Mouse (Mus musculus) neural tube, embryonic 15.5 days (tissue): ENCODE data around the gene Zfp740. TPM values are rescaled to one million over a fixed set of nuclear protein-coding genes. Genes with fewer than 3 reads are reported as not detected.

Experiments
- ATAC-seq: fragments of 200-750 bp; cut with Nextera tagmentation; 2 replicates; pipeline ENCODE4 v1.8.0; 2017; ENCODE audit warnings: mild to moderate bottlenecking, moderate TSS enrichment, moderate library complexity; ENCODE audit not compliant: low FRiP score
- H3K27ac ChIP-seq: fragments of 300-500 bp; sonication (generic); replicated peaks from 2 replicates; pipeline ENCODE4 v1.5.1; 2015; ENCODE audit warnings: mild to moderate bottlenecking, inconsistent platforms
- H3K27me3 ChIP-seq: fragments of 300-500 bp; sonication (generic); replicated peaks from 2 replicates; pipeline ENCODE4 v1.6.1; 2015; ENCODE audit warnings: inconsistent platforms
- H3K36me3 ChIP-seq: fragments of 300-500 bp; sonication (generic); 2 replicates; pipeline ENCODE4 v1.6.1; 2015; ENCODE audit warnings: inconsistent platforms
- H3K4me1 ChIP-seq: fragments of 300-500 bp; sonication (generic); 2 replicates; pipeline ENCODE4 v1.6.1; 2015; ENCODE audit warnings: inconsistent platforms
- H3K4me2 ChIP-seq: fragments of 300-500 bp; sonication (generic); 2 replicates; pipeline ENCODE4 v1.6.1; 2015; ENCODE audit warnings: inconsistent platforms, mild to moderate bottlenecking, moderate library complexity
- H3K4me3 ChIP-seq: fragments of 300-500 bp; sonication (generic); replicated peaks from 2 replicates; pipeline ENCODE4 v1.5.1; 2015; ENCODE audit warnings: mild to moderate bottlenecking, inconsistent platforms
- H3K9ac ChIP-seq: fragments of 300-500 bp; sonication (generic); replicated peaks from 2 replicates; pipeline ENCODE4 v1.6.1; 2015; ENCODE audit warnings: mild to moderate bottlenecking, inconsistent platforms
- H3K9me3 ChIP-seq: fragments of 300-500 bp; sonication (generic); replicated peaks from 2 replicates; pipeline ENCODE4 v1.6.1; 2016; ENCODE audit warnings: inconsistent platforms
- WGBS: fragments of 180-500 bp; shearing (Covaris S2); methylation state at CpG from one replicate; pipeline ENCODE4 v1.1.7; 2015; ENCODE audit warnings: mixed read lengths; 5-methylcytosine and 5-hydroxymethylcytosine counted together
- polyA plus RNA-seq: library from polyadenylated mRNA; unstranded; fragments of >200 nt; fragmentation: Nextera tagmentation; extraction: Ambion mirVana; gene quantifications from 2 replicates; pipeline ENCODE4 v1.2.1, GENCODE M21; 2015

Gene Zfp740
- polyA plus RNA-seq, 1 experiment from 2014 or later = 45.1 TPM

DNA sequence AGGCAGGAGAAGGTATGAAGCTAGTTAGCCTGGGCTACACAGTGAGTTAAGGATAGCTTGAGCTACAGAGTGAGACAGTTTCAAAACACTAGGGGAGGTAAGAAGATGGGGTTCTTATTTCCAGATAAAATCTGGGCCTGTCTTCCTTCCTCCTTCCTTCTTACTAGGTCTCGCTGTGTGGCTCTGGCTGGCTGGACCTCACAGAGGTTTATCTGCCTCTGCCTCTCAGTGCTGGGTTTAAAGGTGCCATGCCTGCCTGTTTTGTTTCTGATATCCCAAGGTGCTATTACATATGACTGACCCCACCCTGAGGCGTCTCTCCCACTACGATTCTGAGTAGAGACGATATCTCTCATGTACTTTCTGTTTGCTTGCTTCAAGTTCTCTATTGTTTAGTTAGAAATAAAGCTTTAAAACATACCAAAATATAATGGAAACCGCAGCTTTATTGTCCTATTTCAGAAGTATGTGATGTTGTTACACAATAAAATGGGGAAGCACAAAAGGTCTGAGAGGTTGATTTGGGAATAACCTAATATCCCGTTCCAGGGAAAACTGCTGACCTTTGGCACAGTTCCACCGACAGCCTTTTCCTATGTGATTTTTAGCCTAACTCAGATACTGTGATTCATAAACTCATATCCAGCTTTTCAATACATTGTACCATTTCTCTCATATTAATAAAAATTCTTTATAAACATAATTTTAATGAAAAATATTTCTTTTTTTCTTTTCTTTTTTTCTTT lies 26.3 kb upstream of the Zfp740 start:
- H3K4me1 ChIP-seq = no peaks in the 10 kb centered on the region
- WGBS = 87% methylated on average over 7 of the region's 7 CpGs
- no peak overlapping the region for H3K9ac ChIP-seq
- H3K27me3 ChIP-seq = no peaks in the 10 kb centered on the region
- ATAC-seq = no peak
- no peak overlapping the region for H3K4me3 ChIP-seq
- H3K4me2 ChIP-seq = no peak overlapping the region
- no peak overlapping the region for H3K27ac ChIP-seq
- no peaks in the 10 kb centered on the region for H3K9me3 ChIP-seq
- H3K36me3 ChIP-seq = 0 out of 2 replicates have a peak, but pooled peaks cover 7% of the 10 kb centered on the region

- 0 out of 2 replicates have a peak, but pooled peaks cover 7% of the 10 kb centered on the region for H3K36me3 ChIP-seq
- no peak overlapping the region for H3K4me2 ChIP-seq
- 87% methylated on average over 8 of the region's 8 CpGs for WGBS
- H3K9ac ChIP-seq = no peak overlapping the region
- ATAC-seq = no peak
- no peaks in the 10 kb centered on the region for H3K27me3 ChIP-seq
- no peaks in the 10 kb centered on the region for H3K9me3 ChIP-seq
- no peak overlapping the region for H3K4me3 ChIP-seq
- no peaks in the 10 kb centered on the region for H3K4me1 ChIP-seq
- H3K27ac ChIP-seq = no peak overlapping the region
Observed at GRCm38 (mm10) chr15:102177417-102177816, 25.6 kb upstream of the Zfp740 start.

GRCm38 (mm10) chr15:102178279-102178678 lies 24.8 kb upstream of the Zfp740 start:
- Histone ChIP-seq H3K36me3 (0 out of 2 replicates have a peak, but pooled peaks cover 9% of the 10 kb centered on the region), H3K27me3 (no peaks in the 10 kb centered on the region), H3K4me3 (no peak overlapping the region), H3K4me2 (no peak overlapping the region), H3K4me1 (no peaks in the 10 kb centered on the region), H3K9ac (no peak overlapping the region), H3K9me3 (no peaks in the 10 kb centered on the region), H3K27ac (no peak overlapping the region)
- 9% methylated on average over 6 of the region's 6 CpGs for WGBS
- no peak for ATAC-seq

GRCm38 (mm10) chr15:102179106-102179505 lies 23.9 kb upstream of the Zfp740 start:
- H3K4me3 ChIP-seq = no peak overlapping the region
- H3K36me3 ChIP-seq = 0 out of 2 replicates have a peak, but pooled peaks cover 9% of the 10 kb centered on the region
- 81% methylated on average over 9 of the region's 9 CpGs for WGBS
- no peaks in the 10 kb centered on the region for H3K27me3 ChIP-seq
- H3K4me1 ChIP-seq = no peaks in the 10 kb centered on the region
- H3K27ac ChIP-seq = no peak overlapping the region
- H3K9ac ChIP-seq = no peak overlapping the region
- H3K4me2 ChIP-seq = no peak overlapping the region
- ATAC-seq = no peak
- no peaks in the 10 kb centered on the region for H3K9me3 ChIP-seq

DNA sequence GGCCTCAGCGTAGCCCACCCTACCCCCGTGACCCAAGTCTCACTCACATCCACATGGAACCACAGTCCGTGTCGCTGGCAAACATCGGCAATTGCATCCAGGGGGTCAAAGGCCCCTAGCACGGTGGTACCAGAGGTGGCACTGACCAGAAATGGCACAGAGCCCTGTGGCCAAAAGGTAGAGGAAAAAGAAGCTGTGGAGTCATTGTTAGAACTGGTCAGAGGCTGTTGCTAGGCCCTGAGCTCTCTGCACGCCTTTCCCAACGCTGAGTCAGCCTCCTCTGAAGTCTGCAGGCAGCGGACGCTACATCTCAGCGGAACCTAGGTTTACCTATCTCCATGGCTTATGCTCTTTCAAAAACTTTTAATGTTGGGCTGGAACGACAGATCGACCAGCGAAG lies 23.1 kb upstream of the Zfp740 start:
- no peak overlapping the region for H3K4me3 ChIP-seq
- H3K36me3 ChIP-seq = peaks cover 12% of the 10 kb centered on the region; the same call in 1 of the 2 replicates
- H3K9ac ChIP-seq = no peak overlapping the region
- H3K9me3 ChIP-seq = no peaks in the 10 kb centered on the region
- H3K27me3 ChIP-seq = no peaks in the 10 kb centered on the region
- ATAC-seq = no peak
- no peaks in the 10 kb centered on the region for H3K4me1 ChIP-seq
- WGBS = 94% methylated on average over 14 of the region's 14 CpGs
- no peak overlapping the region for H3K4me2 ChIP-seq
- H3K27ac ChIP-seq = no peak overlapping the region

DNA sequence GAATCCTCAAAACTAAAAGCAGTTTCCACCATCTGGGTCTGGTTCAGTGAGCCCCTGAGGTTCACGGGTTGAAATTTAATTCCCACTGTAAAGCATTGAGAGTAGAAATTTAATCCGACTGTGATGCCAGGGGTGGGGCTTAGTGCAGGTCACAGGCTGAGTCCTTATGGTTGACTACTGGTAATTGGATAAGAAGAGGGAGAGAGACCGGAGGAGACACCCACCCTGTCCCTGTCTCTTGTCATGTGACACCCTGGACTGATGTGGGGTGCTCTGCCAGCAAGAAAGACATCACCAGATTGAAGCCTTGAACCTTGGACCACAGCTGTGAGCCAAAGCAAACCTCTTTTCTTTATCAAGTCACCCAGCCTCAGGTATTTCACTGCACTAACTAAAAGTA lies 20.0 kb upstream of the Zfp740 start:
- no peak overlapping the region for H3K27ac ChIP-seq
- no peaks in the 10 kb centered on the region for H3K27me3 ChIP-seq
- ATAC-seq = no peak
- peaks cover 12% of the 10 kb centered on the region; the same call in 1 of the 2 replicates for H3K36me3 ChIP-seq
- H3K4me1 ChIP-seq = no peaks in the 10 kb centered on the region
- no peaks in the 10 kb centered on the region for H3K9me3 ChIP-seq
- 94% methylated on average over 3 of the region's 3 CpGs for WGBS
- H3K9ac ChIP-seq = no peak overlapping the region
- H3K4me2 ChIP-seq = no peak overlapping the region
- no peak overlapping the region for H3K4me3 ChIP-seq

- Histone ChIP-seq H3K27ac (no peak overlapping the region), H3K4me2 (no peak overlapping the region), H3K9me3 (no peaks in the 10 kb centered on the region), H3K4me3 (no peak overlapping the region), H3K36me3 (peaks cover 8% of the 10 kb centered on the region; the same call in 1 of the 2 replicates), H3K4me1 (no peaks in the 10 kb centered on the region), H3K9ac (no peak overlapping the region), H3K27me3 (no peaks in the 10 kb centered on the region)
- no peak for ATAC-seq
- 88% methylated on average over 11 of the region's 11 CpGs for WGBS
Observed at GRCm38 (mm10) chr15:102186239-102186638, 16.8 kb upstream of the Zfp740 start.

DNA sequence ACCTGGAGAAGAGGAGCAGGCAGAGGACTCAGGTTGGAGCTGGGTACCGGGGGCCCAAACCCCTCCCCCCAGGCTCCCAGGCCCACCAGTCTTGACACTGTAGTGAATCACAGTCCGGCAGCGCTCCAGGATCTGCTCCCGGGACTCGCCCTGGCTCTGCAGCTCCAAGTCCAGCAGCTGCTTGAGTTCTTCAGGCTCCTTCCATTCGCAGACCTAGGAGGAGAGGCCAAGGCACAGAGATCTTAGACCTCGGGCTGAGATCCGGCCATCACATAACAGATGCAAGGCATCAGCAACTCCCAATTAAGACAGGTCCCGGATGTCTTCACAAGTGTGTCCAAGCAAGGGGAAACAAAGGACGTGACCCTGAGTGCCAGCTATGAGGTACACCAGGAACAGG lies 15.0 kb upstream of the Zfp740 start:
- peaks cover 6% of the 10 kb centered on the region; the same call in 1 of the 2 replicates for H3K36me3 ChIP-seq
- no peaks in the 10 kb centered on the region for H3K9me3 ChIP-seq
- no peaks in the 10 kb centered on the region for H3K27me3 ChIP-seq
- H3K4me2 ChIP-seq = no peak overlapping the region
- H3K4me1 ChIP-seq = no peaks in the 10 kb centered on the region
- H3K27ac ChIP-seq = no peak overlapping the region
- WGBS = 92% methylated on average over 10 of the region's 10 CpGs
- ATAC-seq = no peak
- no peak overlapping the region for H3K4me3 ChIP-seq
- H3K9ac ChIP-seq = no peak overlapping the region

GRCm38 (mm10) chr15:102188883-102189282 lies 14.2 kb upstream of the Zfp740 start:
- Histone ChIP-seq H3K27me3 (no peaks in the 10 kb centered on the region), H3K4me1 (no peaks in the 10 kb centered on the region), H3K9me3 (no peaks in the 10 kb centered on the region), H3K4me2 (no peak overlapping the region), H3K27ac (no peak overlapping the region), H3K36me3 (peaks cover 6% of the 10 kb centered on the region; the same call in 1 of the 2 replicates), H3K9ac (no peak overlapping the region), H3K4me3 (no peak overlapping the region)
- no peak for ATAC-seq
- 63% methylated on average over 6 of the region's 6 CpGs for WGBS

- no peak for ATAC-seq
- WGBS = 52% methylated on average over 7 of the region's 7 CpGs
- H3K4me1 ChIP-seq = no peaks in the 10 kb centered on the region
- H3K9me3 ChIP-seq = no peaks in the 10 kb centered on the region
- no peak overlapping the region for H3K9ac ChIP-seq
- no peaks in the 10 kb centered on the region for H3K27me3 ChIP-seq
- no peak overlapping the region for H3K4me2 ChIP-seq
- no peaks in the 10 kb centered on the region for H3K36me3 ChIP-seq
- H3K4me3 ChIP-seq = no peak overlapping the region
- no peak overlapping the region for H3K27ac ChIP-seq
Observed at GRCm38 (mm10) chr15:102191699-102192098, 11.3 kb upstream of the Zfp740 start.

DNA sequence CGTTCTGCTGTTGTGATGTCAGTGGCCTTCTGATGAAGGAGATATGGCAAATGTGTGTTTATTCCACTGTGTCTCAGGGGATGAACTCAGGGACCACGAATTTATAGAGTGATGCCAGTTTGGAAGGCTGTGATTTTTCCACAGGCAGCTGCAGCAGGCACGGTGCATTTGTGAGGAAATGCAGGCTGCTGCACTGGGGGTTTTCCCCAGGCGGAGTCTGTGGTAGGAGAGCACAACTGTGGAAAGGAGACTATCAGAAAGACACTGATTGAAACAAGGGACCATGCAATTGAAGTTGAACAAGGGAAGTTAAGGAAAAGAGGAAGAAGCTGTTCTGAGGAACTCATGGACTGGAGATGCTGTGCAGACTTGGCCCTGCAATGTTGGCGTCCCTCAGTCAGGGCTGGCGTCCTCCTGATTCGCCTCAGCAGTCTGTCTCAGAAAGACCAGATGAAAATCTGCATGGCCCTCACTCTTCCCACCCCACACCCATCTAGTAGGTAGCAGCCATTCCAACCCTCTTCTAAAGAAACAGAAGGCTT lies 10.7 kb upstream of the Zfp740 start:
- ATAC-seq = no peak
- H3K4me2 ChIP-seq = no peak overlapping the region
- no peaks in the 10 kb centered on the region for H3K27me3 ChIP-seq
- WGBS = 80% methylated on average over 7 of the region's 7 CpGs
- H3K4me3 ChIP-seq = no peak overlapping the region
- no peaks in the 10 kb centered on the region for H3K4me1 ChIP-seq
- no peaks in the 10 kb centered on the region for H3K9me3 ChIP-seq
- H3K27ac ChIP-seq = no peak overlapping the region
- H3K36me3 ChIP-seq = no peaks in the 10 kb centered on the region
- H3K9ac ChIP-seq = no peak overlapping the region

DNA sequence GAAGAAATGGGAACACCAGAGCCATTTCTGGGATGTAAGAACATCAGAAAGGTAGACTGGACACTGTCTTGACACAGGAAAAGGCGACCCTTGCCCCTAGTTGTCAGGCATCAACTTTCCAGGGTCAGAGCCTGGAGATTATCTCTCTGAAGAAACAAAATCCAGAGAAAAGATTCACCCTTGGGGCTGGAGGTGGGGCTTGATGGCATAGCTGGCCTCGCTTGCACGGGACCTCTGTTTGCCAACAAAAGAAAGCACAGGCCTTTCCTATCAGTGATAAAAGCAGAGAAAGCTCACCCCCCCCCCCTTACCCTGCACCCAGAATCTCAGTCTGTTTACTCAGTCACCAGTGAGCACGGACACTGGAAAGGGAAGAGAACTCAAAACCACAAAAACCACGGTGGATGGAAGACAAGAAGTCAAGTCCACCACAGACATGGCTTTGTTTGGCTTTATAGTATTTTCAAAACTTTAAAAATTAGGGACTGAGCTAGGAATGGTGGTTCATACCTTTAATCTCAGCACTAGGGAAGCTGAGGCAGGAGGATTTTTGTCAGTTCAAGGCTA lies 10.1 kb upstream of the Zfp740 start:
- no peak overlapping the region for H3K4me3 ChIP-seq
- H3K27me3 ChIP-seq = no peaks in the 10 kb centered on the region
- H3K36me3 ChIP-seq = no peaks in the 10 kb centered on the region
- no peaks in the 10 kb centered on the region for H3K9me3 ChIP-seq
- WGBS = 85% methylated on average over 5 of the region's 5 CpGs
- H3K4me2 ChIP-seq = no peak overlapping the region
- no peaks in the 10 kb centered on the region for H3K4me1 ChIP-seq
- H3K27ac ChIP-seq = no peak overlapping the region
- no peak for ATAC-seq
- H3K9ac ChIP-seq = no peak overlapping the region
